Mouse (Mus musculus): Measurements from ENCODE around the gene Snx6. TPM values are rescaled to one million over a fixed set of nuclear protein-coding genes. Genes with fewer than 3 reads are reported as not detected.
"Not testable (repeated sequence)": the region's sequence is repeated elsewhere in the genome, so short reads cannot be mapped to it uniquely, and the experiment has no call there.

Gene Snx6
- polyA plus RNA-seq, 1 experiment from 2014 or later: 226 TPM

DNA sequence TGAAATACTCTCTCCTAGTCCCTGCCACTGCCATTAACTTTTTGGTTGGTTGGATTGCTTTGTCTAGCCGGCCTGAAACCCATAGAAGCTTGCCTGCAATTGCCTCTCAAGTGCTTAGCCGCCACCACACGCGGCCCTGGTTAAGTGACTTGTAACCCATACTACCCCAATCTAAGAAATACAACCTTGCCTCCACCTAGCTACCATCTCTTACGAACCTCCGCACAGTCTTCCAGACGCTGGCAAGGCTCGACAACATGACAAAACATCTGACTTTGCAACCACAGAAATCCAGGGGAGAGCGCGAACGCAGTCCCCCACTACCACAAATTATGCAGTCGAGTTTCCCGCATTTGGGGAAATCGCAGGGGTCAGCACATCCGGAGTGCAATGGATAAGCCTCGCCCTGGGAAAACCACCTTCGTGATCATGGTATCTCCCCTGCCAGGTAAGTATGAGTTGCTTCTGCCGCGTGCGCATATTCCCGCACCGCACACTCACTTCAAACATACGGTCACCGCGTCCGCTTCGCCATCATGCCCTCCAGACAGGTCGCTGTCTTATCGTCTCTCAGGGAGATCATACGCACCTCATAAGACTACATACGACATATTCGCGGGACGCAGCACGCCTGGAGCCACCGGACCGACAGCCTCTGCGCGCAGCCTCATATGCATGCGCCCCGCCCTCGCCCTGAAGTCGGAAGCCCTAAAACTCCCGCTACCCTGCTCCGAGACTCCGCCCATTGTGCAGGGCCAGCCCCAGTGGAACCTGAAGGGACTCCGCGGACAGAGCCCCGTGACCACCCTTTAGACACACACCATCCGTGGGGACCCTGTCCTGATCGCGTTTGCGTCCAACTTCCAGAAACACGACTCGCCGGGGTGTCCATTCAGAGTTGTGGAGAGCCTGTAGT is 76.4 kb downstream of the Snx6 start:
- WGBS: no CpG with 5 or more reads among the region's 56 CpGs

DNA sequence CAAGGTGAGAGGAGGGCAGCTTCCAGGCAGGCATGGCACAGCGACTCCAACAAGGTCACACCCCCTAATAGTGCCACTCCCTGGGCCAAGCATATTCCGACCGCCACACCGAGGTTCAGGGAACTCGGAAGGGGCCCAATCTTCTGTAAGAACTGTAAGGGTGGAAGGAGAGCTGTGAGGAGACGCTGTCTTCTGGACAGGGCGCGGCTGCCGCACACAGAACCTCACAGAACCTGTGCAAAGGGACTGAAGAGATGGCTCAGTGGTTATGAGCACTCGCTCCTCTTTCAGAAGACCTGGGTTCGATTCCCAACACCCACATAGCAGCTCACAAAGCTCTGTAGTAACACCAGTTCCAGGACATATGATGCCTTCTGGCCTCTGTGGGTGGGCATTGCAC is 78.0 kb downstream of the Snx6 start:
- H3K27me3 ChIP-seq (ENCODE audit: control insufficient read depth, insufficient read depth, low read length); ATAC-seq (ENCODE audit: insufficient read depth, low FRiP score, low TSS enrichment); H3K9me3 ChIP-seq (ENCODE audit: control insufficient read depth, low read length); H3K4me3 ChIP-seq (ENCODE audit: low read depth, low read length); H3K9ac ChIP-seq (ENCODE audit: low read length); DNase-seq (ENCODE audit: low spot score); H3K4me2 ChIP-seq (ENCODE audit: low read depth); H3K36me3 ChIP-seq (ENCODE audit: control insufficient read depth, insufficient read depth, low read length); H3K4me1 ChIP-seq (ENCODE audit: control insufficient read depth, insufficient read depth, low read length); H3K27ac ChIP-seq (ENCODE audit: low read depth, low read length): not testable (repeated sequence)
- WGBS: 77% methylated on average over 6 of the region's 11 CpGs

More for the DNA sequence above, 76.4 kb downstream of the Snx6 start:
- H3K4me2 ChIP-seq (ENCODE audit: low read depth); DNase-seq (ENCODE audit: low spot score); H3K9ac ChIP-seq (ENCODE audit: low read length); H3K9me3 ChIP-seq (ENCODE audit: control insufficient read depth, low read length); H3K4me3 ChIP-seq (ENCODE audit: low read depth, low read length); H3K27me3 ChIP-seq (ENCODE audit: control insufficient read depth, insufficient read depth, low read length); H3K27ac ChIP-seq (ENCODE audit: low read depth, low read length); H3K4me1 ChIP-seq (ENCODE audit: control insufficient read depth, insufficient read depth, low read length); H3K36me3 ChIP-seq (ENCODE audit: control insufficient read depth, insufficient read depth, low read length): not testable (repeated sequence)
- peak; percentile 93 for ATAC-seq (ENCODE audit: insufficient read depth, low FRiP score, low TSS enrichment)

- H3K27me3 ChIP-seq (ENCODE audit: control insufficient read depth, insufficient read depth, low read length); H3K9me3 ChIP-seq (ENCODE audit: control insufficient read depth, low read length); H3K27ac ChIP-seq (ENCODE audit: low read depth, low read length); H3K4me3 ChIP-seq (ENCODE audit: low read depth, low read length); DNase-seq (ENCODE audit: low spot score); H3K9ac ChIP-seq (ENCODE audit: low read length); H3K36me3 ChIP-seq (ENCODE audit: control insufficient read depth, insufficient read depth, low read length); H3K4me1 ChIP-seq (ENCODE audit: control insufficient read depth, insufficient read depth, low read length); H3K4me2 ChIP-seq (ENCODE audit: low read depth): not testable (repeated sequence)
- ATAC-seq (ENCODE audit: insufficient read depth, low FRiP score, low TSS enrichment): peak; percentile 39
- 7% methylated on average over 3 of the region's 48 CpGs for WGBS
These were observed 81.5 kb downstream of the Snx6 start for GRCm38 (mm10) chr12:54713822-54714626.

DNA sequence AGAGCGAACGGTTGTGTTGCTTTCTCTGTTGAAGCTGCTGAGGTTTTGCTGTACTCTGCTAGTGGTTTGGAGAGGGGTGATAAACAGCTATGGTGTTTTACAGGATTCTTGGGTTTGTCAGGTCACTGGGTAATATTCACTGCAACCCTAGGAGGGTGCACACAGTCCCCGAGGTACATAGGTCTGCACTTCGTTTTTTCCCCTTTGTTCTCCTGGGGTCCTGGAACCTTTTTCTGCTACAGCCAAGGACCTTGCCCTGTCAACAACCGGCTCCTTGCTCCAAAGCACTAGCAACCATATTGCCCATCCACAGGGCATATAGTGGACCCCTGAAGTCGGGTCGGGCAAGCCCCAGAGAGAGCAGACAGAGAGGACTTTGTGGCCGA is 85.0 kb downstream of the Snx6 start:
- H3K9me3 ChIP-seq (ENCODE audit: control insufficient read depth, low read length); H3K4me1 ChIP-seq (ENCODE audit: control insufficient read depth, insufficient read depth, low read length); H3K4me2 ChIP-seq (ENCODE audit: low read depth); H3K4me3 ChIP-seq (ENCODE audit: low read depth, low read length); DNase-seq (ENCODE audit: low spot score); H3K27ac ChIP-seq (ENCODE audit: low read depth, low read length); H3K9ac ChIP-seq (ENCODE audit: low read length); H3K27me3 ChIP-seq (ENCODE audit: control insufficient read depth, insufficient read depth, low read length); H3K36me3 ChIP-seq (ENCODE audit: control insufficient read depth, insufficient read depth, low read length): not testable (repeated sequence)
- peak; percentile 85 for ATAC-seq (ENCODE audit: insufficient read depth, low FRiP score, low TSS enrichment)
- WGBS: 0% methylated on average over 3 of the region's 8 CpGs

DNA sequence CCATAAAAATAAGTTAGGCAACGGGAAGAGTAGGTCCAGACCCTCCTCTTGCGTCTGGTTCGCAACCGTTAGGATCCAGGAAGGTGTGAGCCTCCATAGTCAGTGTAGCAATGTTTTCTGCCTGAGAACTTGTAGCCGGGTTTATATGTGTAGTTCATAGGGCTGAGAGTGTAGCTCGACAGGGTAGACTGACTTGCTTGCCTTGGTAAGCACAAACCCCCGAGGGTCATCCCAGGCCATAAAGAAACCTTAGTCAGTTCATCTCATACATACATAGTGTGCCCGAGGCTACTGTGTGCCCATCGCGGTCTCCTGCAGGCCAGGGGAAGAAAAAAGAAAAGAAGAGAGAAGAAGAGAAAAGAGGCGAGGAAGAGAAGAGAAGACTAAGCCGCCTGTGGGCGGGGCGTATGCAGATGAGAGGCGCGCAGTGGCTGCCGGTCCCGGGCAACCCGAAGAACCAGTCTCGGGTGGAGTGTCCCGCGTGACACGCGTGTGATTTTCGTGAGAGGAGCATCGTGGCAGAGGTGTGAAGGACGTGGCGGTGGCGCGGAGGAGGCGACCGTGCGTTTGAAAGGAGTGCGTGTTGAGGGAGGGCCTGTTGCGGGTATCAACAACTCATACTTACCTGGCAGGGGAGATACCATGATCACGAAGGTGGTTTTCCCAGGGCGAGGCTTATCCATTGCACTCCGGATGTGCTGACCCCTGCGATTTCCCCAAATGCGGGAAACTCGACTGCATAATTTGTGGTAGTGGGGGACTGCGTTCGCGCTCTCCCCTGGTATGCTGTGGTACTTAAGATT is 85.6 kb downstream of the Snx6 start:
- not testable (repeated sequence) for H3K9me3 ChIP-seq (ENCODE audit: control insufficient read depth, low read length); DNase-seq (ENCODE audit: low spot score); H3K4me2 ChIP-seq (ENCODE audit: low read depth); H3K27ac ChIP-seq (ENCODE audit: low read depth, low read length); H3K4me1 ChIP-seq (ENCODE audit: control insufficient read depth, insufficient read depth, low read length); H3K36me3 ChIP-seq (ENCODE audit: control insufficient read depth, insufficient read depth, low read length); H3K9ac ChIP-seq (ENCODE audit: low read length); H3K4me3 ChIP-seq (ENCODE audit: low read depth, low read length); H3K27me3 ChIP-seq (ENCODE audit: control insufficient read depth, insufficient read depth, low read length)
- 0% methylated on average over 9 of the region's 44 CpGs for WGBS
- ATAC-seq (ENCODE audit: insufficient read depth, low FRiP score, low TSS enrichment): peak; percentile 51

DNA sequence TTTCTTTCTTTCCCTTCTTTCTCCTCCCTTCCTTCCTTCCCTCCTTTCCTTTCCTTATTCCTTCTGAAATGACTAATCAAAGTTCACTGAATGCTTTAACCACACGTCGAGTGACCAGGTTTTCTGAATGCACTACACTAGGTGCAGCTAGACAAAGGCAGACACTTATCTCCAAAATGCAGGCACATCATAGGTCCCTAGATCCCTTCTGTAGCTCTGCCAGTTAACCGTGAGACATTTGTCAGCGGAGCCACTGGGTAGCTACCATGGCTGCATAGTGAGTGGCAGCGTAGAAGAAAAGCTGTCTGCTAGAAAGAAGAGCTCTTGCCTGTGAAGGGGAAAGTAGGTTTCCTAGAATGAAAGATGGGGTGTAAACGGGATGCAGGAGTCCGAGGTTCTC is 96.1 kb downstream of the Snx6 start:
- H3K4me2 ChIP-seq (ENCODE audit: low read depth): no peak overlapping the region
- H3K27me3 ChIP-seq (ENCODE audit: control insufficient read depth, insufficient read depth, low read length): no peaks in the 10 kb centered on the region
- no peaks in the 10 kb centered on the region for H3K9me3 ChIP-seq (ENCODE audit: control insufficient read depth, low read length)
- H3K36me3 ChIP-seq (ENCODE audit: control insufficient read depth, insufficient read depth, low read length): no peaks in the 10 kb centered on the region
- peaks cover 3% of the 10 kb centered on the region; the same call in 1 of the 2 replicates for H3K4me1 ChIP-seq (ENCODE audit: control insufficient read depth, insufficient read depth, low read length)
- DNase-seq (ENCODE audit: low spot score) (no peak), ATAC-seq (ENCODE audit: insufficient read depth, low FRiP score, low TSS enrichment) (no peak)
- no peak overlapping the region for H3K27ac ChIP-seq (ENCODE audit: low read depth, low read length)
- WGBS: 76% methylated on average over 7 of the region's 7 CpGs
- H3K4me3 ChIP-seq (ENCODE audit: low read depth, low read length): no peak overlapping the region
- H3K9ac ChIP-seq (ENCODE audit: low read length): no peak overlapping the region

DNA sequence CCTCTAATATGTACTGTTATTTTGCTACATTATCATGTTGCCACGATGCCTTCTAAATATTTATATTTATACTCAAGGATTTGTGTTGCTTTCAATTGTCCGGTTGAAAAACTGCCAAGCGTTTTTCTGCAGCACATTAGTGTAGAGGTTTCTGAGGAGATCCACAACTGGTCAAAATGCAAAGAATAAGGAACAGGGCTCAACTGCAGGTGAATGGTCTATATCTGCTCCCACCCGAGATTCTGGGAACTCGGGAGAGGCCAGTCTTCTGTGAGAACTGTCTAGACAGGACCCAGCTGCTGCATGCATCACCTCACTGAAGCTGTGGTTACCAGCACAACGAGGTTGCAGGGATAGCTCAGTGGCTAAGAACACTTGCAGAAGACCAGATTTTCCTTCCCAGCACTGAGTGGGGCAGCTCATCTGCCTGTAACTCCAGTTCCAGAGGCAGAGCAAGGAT is 97.7 kb downstream of the Snx6 start:
- no peak overlapping the region for H3K9ac ChIP-seq (ENCODE audit: low read length)
- no peaks in the 10 kb centered on the region for H3K9me3 ChIP-seq (ENCODE audit: control insufficient read depth, low read length)
- WGBS: 58% methylated on average over 6 of the region's 6 CpGs
- DNase-seq (ENCODE audit: low spot score) (no peak), ATAC-seq (ENCODE audit: insufficient read depth, low FRiP score, low TSS enrichment) (no peak)
- no peak overlapping the region for H3K27ac ChIP-seq (ENCODE audit: low read depth, low read length)
- no peak overlapping the region for H3K4me2 ChIP-seq (ENCODE audit: low read depth)
- no peak overlapping the region for H3K4me3 ChIP-seq (ENCODE audit: low read depth, low read length)
- H3K27me3 ChIP-seq (ENCODE audit: control insufficient read depth, insufficient read depth, low read length): no peaks in the 10 kb centered on the region
- H3K4me1 ChIP-seq (ENCODE audit: control insufficient read depth, insufficient read depth, low read length): peaks cover 3% of the 10 kb centered on the region; the same call in 1 of the 2 replicates
- no peaks in the 10 kb centered on the region for H3K36me3 ChIP-seq (ENCODE audit: control insufficient read depth, insufficient read depth, low read length)

DNA sequence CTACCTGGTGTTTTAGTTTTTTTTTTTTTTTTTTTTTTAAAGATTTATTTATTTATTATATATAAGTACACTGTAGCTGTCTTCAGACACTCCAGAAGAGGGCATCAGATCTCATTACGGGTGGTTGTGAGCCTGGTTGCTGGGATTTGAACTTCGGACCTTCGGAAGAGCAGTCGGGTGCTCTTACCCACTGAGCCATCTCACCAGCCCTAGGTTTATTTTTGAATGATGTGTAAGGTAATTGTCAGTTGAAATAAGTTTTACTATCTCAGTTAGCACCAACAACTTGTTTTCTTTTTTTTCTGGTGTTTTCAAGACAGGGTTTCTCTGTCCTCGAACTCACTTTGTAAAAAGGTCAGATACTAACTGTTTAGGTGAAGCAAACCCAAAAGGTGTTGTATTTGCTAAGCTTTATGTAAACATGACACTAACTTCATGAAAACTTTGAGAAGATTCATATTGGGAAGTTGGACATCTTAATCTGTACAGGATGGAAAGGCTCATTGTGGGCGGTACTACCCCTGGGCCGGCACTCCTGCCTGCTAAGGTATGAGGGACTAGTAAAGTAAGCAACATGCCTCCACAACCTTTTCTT is 98.4 kb downstream of the Snx6 start:
- Histone ChIP-seq H3K4me2 (ENCODE audit: low read depth) (no peak overlapping the region), H3K27me3 (ENCODE audit: control insufficient read depth, insufficient read depth, low read length) (no peaks in the 10 kb centered on the region), H3K27ac (ENCODE audit: low read depth, low read length) (no peak overlapping the region; the same call in 1 of the 2 replicates), H3K36me3 (ENCODE audit: control insufficient read depth, insufficient read depth, low read length) (no peaks in the 10 kb centered on the region), H3K4me1 (ENCODE audit: control insufficient read depth, insufficient read depth, low read length) (peaks cover 3% of the 10 kb centered on the region; the same call in 1 of the 2 replicates), H3K9ac (ENCODE audit: low read length) (no peak overlapping the region), H3K9me3 (ENCODE audit: control insufficient read depth, low read length) (no peaks in the 10 kb centered on the region), H3K4me3 (ENCODE audit: low read depth, low read length) (no peak overlapping the region)
- ATAC-seq (ENCODE audit: insufficient read depth, low FRiP score, low TSS enrichment) (peak; percentile 13; the same call in 1 of the 2 replicates), DNase-seq (ENCODE audit: low spot score) (no peak)
- WGBS: 12% methylated on average over 7 of the region's 7 CpGs

Measured in neural tube, embryonic 11.5 days (tissue).